Mouse (Mus musculus): ENCODE data around the gene Prkce.

DNA sequence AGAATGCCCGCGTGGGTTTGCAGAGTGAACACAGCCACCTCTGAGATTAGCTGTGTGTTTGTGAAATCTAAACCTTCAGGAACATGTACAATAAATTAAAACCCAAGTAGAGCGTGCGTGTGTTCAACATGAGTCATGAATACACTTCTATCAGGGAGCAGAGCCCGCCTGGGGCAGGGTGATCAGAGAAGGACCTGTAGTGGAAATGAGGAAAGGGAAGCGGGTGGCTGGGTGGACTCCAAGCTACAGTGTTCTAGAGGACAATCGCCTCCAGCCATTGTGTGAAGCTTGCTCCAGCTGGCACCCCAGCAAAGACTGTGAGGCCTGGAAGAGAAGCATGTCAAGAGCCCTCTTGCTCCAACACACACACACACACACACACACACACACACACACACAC, 157.2 kb downstream of the Prkce start:
- TF ChIP-seq EP300 (IDR thresholded peaks at IDR 0.05; ENCODE audit: low read depth) (no peak), CTCF (IDR thresholded peaks at IDR 0.05; ENCODE audit: low read depth) (no peak)
